Mouse (Mus musculus) brain, embryonic 14.5 days (tissue): ENCODE results near the gene Rabgef1. TPM values are rescaled to one million over a fixed set of nuclear protein-coding genes. Genes with fewer than 3 reads are reported as not detected.

Source experiments
- DNase-seq: peaks from one replicate; pipeline ENCODE4 v3.0.0-alpha.2; 2011; ENCODE audit warnings: low read depth
- CTCF ChIP-seq: fragments of 200-500 bp; IDR thresholded peaks from 2 replicates; pipeline ENCODE4 v1.5.1; 2012; ENCODE audit warnings: inconsistent platforms, mild to moderate bottlenecking, moderate library complexity, borderline replicate concordance; ENCODE audit not compliant: insufficient read depth, insufficient read length; ENCODE audit errors: extremely low read depth
- POLR2A ChIP-seq: fragments of 200-500 bp; IDR thresholded peaks from 2 replicates; pipeline ENCODE4 v1.6.1; 2012; ENCODE audit warnings: mild to moderate bottlenecking, inconsistent platforms, borderline replicate concordance; ENCODE audit not compliant: poor library complexity, insufficient read depth, insufficient read length, severe bottlenecking; ENCODE audit errors: extremely low read depth
- polyA plus RNA-seq: library from polyadenylated mRNA; depleted of rRNA; stranded (reverse); fragments of >200 nt; gene quantifications from 2 replicates; pipeline ENCODE4 v1.2.3, GENCODE M21; 2012

Gene Rabgef1
- polyA plus RNA-seq, 1 experiment = 34.5 TPM

DNA sequence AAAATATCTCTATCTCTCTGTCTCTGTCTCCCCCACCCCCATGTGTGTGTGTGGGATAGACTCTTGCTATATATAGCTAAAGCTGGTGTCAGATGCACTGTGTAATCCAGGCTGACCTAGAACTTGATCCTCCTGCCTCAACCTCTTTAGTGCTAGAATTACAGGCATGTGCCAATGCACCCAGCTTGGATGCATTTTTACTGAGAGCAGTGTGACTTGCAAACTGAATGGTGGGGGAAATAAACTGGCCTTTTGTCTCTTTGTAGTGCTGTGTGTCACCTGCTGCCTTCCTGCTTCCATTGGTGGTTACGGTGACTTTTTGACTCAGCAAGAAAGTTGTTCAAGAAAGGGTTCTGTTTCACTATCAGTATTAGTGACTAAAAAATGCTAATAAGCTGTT, 24.7 kb downstream of the Rabgef1 start:
- DNase-seq = no peak
- no peak for TF ChIP-seq POLR2A
- TF ChIP-seq CTCF = no peak

DNA sequence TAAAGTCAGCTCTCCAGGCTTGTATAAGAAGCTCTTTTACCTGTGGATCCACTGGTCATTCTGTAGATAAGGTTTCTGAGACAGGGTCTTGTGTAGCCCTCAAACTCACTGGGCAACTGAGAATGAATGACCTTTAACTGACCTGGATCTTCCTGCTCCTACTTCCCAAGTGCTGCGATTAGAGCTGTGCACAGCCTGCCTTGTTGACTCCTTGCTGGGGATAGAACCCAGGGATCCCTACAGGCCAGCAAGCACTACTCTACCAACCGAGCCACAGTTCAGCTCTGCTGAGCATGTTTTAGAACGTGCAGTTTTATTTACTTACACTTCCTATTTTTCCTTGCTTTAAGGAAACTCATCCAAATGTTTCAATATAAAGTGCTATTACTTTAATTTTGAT, 25.9 kb downstream of the Rabgef1 start:
- DNase-seq = no peak
- TF ChIP-seq POLR2A (no peak), CTCF (no peak)

DNA sequence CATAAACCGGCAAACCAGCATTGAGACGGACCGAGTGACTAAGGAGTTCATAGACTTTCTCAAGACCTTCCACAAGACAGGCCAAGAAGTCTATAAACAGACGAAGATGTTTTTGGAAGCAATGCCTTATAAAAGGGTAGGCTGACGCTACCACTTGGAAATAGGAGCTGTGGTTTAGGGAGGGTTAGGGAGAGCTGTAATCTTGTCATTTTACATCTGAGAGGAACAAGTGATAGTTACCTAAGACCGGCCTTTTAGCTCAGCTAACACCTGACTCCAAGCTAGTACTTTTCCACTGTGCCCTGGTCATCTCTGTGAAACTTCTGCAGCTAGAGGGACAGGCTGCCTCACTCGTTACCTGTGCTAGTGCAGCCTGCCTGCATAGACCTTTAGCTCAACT, 26.4 kb downstream of the Rabgef1 start:
- no peak for DNase-seq
- no peak for TF ChIP-seq POLR2A
- no peak for TF ChIP-seq CTCF

DNA sequence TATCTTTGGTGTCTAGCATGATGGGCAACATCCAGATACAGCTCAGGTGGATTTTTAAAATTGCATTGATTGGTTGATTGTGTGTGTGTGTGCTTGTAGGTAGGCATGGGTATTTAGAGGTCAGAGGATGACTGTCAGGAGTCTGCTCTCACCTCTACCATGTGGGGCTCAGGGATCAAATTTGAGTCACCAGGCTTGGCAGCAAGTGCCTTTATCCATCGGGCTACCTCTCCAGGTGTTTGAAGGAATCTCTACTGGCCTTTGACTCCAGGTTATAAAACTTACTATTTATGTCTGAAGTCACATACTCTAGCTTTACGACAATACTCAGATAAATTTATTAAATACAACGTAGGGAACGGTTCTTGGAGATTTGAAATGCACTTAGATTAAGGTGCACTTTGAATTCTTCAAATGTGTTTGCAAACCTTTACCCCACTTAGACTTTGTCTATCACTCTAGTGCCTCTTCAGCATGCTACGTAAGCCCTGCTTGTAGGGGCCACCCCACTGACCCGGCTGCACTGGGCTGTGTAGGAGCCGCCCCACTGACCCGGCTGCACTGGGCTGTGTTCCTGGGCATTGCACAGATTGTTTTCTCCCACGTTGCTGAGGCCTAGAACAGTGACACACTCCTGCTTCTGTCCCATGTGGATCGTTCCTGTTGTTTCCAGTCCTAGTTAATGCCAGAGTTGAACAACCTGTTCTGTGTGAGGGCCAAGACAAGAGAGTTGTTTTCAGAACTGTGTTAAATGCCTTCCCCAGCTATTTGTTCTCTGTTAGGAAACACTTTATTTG, 28.8 kb downstream of the Rabgef1 start:
- TF ChIP-seq POLR2A (no peak), CTCF (no peak)
- DNase-seq = no peak

DNA sequence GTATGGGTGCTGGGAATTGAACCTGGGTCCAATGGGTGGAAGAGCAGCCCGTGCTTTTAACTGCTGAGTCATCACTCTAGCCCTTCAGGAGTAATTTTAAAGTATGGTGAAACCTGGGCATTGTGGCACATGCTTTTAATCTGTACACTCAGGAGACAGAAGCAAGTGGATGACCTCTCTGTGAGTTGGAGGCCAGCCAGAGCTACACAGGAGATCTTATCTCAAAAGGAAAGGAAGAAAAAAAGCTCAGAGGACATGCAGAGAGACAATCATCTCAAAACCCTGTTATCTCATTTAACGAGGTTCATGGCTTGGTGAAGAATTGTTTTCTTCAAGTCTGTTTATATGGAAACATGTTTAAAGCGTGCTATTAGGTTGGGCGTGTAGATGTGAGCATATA, 32.4 kb downstream of the Rabgef1 start:
- TF ChIP-seq POLR2A = no peak
- no peak for TF ChIP-seq CTCF
- DNase-seq = no peak

DNA sequence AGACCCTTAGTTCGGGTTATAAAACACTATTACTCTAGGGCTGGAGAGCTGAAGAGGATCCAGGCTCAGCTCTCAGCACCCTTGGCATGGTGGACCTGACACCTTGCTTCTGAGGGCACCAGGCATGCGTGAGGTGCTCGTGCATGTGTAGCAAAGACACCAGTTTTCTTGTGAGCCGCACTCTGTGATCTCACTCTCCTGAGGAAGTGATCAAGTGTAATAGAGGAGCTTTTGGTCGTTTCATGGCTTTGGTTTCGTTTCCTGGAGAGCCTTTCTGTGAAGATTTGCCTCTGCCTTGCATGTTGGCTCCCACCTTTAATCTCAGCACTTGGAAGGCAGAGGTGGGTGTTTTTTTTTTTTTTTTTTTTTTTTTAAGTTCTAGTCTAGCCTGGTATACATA, 33.0 kb downstream of the Rabgef1 start:
- no peak for DNase-seq

DNA sequence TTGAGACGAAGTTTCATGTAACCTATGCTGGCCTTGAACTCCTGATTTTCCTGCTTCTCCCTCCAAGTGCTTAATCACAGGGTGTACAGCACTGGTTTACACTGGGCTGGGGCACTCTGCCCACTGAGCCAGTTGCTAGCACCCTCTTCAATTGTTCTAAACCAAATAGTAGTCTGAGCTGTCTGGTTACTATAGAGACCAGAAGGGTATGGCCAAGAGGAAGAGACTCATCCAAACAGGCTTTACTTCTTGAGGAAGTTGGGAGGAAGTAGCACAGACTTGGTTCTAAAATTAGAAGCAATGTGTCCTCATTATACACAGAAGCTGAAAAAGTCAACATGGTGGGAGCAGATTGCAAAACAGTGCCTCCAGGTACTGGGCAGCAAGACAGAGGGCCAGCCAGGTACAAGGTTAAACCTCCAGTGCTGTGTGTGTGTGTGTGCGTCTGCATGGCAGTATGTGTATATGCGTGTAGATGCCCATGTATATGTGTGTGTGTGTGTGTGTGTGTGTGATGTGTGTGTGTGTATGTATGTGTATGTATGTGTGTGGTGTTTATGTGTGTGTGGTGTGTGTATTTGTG, 33.9 kb downstream of the Rabgef1 start:
- DNase-seq = no peak
- no peak for TF ChIP-seq POLR2A
- no peak for TF ChIP-seq CTCF

More for the DNA sequence above, 33.0 kb downstream of the Rabgef1 start:
- TF ChIP-seq CTCF (no peak), POLR2A (no peak)

DNA sequence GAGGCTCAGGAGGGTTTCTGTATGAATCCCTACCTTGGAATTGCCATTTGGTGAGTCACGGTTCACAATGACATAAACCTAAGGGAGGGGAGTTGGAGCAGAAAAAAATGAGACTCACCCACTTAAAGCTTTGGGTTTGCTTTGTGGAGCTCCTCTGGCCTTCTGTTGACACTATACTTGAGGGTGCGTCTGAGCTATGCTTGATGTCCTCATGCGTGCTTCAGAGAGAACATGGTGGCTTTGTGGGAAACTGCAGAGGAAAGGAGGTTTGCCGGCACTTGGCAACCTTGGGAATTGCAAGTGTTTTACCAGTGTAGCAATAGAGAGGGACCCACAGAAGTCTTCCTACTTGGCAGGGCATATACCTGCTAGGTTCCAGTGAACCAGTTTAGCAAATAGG, 35.7 kb downstream of the Rabgef1 start:
- no peak for TF ChIP-seq CTCF
- no peak for TF ChIP-seq POLR2A
- DNase-seq = no peak

DNA sequence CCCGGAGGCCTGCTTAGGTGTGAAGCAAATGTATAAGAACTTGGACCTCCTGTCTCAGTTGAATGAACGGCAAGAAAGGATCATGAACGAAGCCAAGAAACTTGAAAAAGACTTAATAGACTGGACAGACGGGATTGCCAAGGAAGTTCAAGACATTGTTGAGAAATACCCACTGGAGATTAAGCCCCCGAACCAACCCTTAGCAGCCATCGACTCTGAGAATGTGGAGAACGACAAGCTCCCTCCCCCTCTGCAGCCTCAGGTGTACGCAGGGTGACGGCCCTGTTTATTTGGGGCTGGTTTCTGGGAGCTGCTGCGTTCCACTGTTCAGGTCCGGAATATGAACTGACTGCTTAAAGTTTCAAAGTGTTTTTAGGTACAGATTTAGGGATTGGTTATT, 41.4 kb downstream of the Rabgef1 start:
- TF ChIP-seq CTCF = no peak
- TF ChIP-seq POLR2A = no peak
- DNase-seq = no peak

DNA sequence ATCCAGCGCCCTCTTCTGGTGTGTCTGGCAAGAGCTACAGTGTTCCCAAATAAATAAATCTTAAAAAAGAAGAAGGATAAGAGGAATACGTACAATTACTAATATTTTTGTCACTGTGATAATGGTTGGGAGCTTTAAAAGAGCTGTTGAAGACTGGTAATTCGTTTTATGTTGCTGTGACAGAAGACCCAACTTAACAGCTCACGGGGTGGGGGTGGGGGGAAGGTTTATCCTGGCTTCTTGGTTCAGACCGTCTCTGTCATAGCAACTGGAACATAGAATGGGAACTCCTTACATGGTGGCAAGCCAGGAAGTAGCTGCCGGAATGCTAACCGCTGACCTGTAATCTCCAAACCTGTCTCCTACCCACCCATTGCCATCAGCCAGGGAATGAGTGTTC, 45.2 kb downstream of the Rabgef1 start, which contains the start of gene Tmem248:
Gene Tmem248, plus strand, starts transcription at position 301 of the 400 bp plus-strand sequence.
- TF ChIP-seq CTCF (no peak), POLR2A (no peak)
- no peak for DNase-seq

DNA sequence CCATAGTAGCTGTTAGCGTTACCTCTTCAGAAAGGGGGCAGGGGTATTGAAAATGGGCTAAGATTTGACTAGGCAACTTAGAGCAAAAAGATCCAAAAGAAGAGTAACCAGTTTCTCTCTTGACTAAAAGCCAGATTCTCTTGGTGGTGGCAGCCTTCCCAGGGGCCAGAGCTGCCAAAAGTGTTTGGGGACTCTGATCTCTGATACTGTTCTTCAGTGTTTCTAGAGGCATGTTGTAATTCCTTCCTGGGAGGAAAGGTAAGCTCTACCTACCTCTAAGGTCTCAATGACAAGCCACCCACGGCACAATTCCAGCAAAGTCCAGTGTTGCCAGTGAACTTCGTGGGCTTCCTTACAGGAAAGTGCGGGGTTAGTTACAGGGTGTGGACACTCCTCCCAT, 45.8 kb downstream of the Rabgef1 start:
- TF ChIP-seq CTCF (no peak), POLR2A (no peak)
- no peak for DNase-seq

DNA sequence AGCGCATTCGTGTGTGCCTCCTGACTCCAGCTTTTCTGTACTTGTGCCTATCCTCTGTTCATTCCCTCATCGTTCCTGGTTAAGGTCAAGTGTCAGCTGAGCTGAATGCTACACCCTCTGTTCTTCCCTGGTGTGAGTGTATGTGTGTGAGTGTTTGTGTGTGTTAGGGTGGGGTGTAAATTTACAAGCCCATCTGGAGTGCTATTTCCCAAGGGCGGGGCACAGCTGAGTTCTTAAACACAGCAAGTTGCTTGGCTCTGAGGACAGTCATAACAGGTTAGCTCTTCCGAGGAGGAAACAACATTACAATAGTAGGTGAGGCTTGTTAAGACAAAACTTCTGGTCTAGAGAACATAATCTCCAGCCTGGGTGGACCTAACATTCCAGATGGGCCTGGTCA, 46.7 kb downstream of the Rabgef1 start:
- DNase-seq = no peak
- TF ChIP-seq POLR2A (no peak), CTCF (no peak)

DNA sequence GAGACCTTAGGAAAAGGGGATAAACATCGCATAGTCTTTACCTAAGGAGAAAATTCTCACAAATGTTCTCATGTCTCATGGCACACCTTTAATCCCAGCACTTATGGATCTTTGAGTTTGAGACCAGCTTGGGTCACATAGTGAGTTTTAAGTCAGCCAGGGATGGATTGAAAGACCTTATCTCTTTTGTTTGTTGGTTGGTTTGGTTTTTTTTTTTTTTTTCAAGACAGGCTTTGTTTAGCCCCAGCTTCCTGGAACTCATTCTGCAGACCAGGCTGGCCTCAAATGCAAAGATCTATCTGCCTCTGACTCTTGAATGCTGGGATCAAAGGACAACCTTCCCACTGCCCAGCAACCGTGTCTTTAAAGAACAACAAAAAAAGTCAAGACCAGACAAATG, 49.7 kb downstream of the Rabgef1 start:
- DNase-seq = peak; percentile 5
- no peak for TF ChIP-seq CTCF
- TF ChIP-seq POLR2A = no peak
